Comparison of ENCODE assay signal across 9 mouse cellular contexts in genomic region chr6:35255017-35255416, GRCm38 (mm10). TPM values are rescaled to one million over a fixed set of nuclear protein-coding genes. Genes with fewer than 3 reads are reported as not detected.
DNase-seq lines count a peak whose midpoint lies in the region; ATAC-seq and TF ChIP-seq lines count a peak whose summit lies in the region.
"Had no signal": no experiment of that assay in that cellular context is flagged by ENCODE, and none has a peak within 500 bp of the region (broad histone marks: within the 10 kb centered on the region; RNA-seq: fewer than 3 reads in every experiment).

No protein-coding gene starts in this region.

- peak; percentile 16; the same call in 1 of the 2 replicates for ATAC-seq in G1E (ENCODE audit: extremely low read depth, insufficient number of reproducible peaks, low FRiP score, poor library complexity, severe bottlenecking)
- no peak for ATAC-seq in hindbrain, embryonic 11.5 days (ENCODE audit: low FRiP score)
- peak; percentile 29; the same call in 1 of the 2 replicates for ATAC-seq in liver, embryonic 14.5 days (ENCODE audit: insufficient read depth)

- peaks cover 69% of the 10 kb centered on the region for H3K4me1 ChIP-seq in heart, embryonic 10.5 days
- H3K4me1 ChIP-seq in G1E (ENCODE audit: insufficient read depth, low read depth, low read length): peaks cover 68% of the 10 kb centered on the region
- peaks cover 5% of the 10 kb centered on the region for H3K4me1 ChIP-seq in hindbrain, embryonic 11.5 days (replicated peaks; ENCODE audit: control insufficient read depth, insufficient read depth, low read length)
- peaks cover 52 to 58% of the 10 kb centered on the region in 2 experiments for H3K4me1 ChIP-seq in liver, embryonic 14.5 days (replicated peaks; ENCODE audit: control insufficient read depth in 2 of 2, insufficient read depth in 2 of 2, low read length in 1 of 2)

- no peak for TF ChIP-seq CTCF in G1E (IDR thresholded peaks at IDR 0.05; ENCODE audit: low read depth, low read length)
- no peak for TF ChIP-seq CTCF in liver, embryonic 14.5 days (IDR thresholded peaks at IDR 0.05; ENCODE audit: low read depth)

- H3K36me3 ChIP-seq in heart, embryonic 10.5 days: no peaks in the 10 kb centered on the region
- peaks cover 9% of the 10 kb centered on the region for H3K36me3 ChIP-seq in G1E (replicated peaks)
- H3K36me3 ChIP-seq in hindbrain, embryonic 11.5 days (ENCODE audit: control insufficient read depth, insufficient read depth, low read length): no peaks in the 10 kb centered on the region
- peaks cover under 1% of the 10 kb centered on the region for H3K36me3 ChIP-seq in liver, embryonic 14.5 days (replicated peaks; ENCODE audit: control insufficient read depth, insufficient read depth, low read depth)

- H3K4me2 ChIP-seq in hindbrain, embryonic 11.5 days (replicated peaks; ENCODE audit: low read depth, low read length): 0 out of 2 replicates have a peak overlapping the region, but pooled peaks have one; percentile 60
- peak overlapping the region; percentile 89 for H3K4me2 ChIP-seq in liver, embryonic 14.5 days (ENCODE audit: low read depth)

- DNase-seq in heart, embryonic 10.5 days (ENCODE audit: low spot score): no peak
- no peak for DNase-seq in heart, adult 8-10 months (ENCODE audit: low spot score)
- DNase-seq in G1E (ENCODE audit: low spot score): peak; percentile 43
- DNase-seq in hindbrain, embryonic 11.5 days (ENCODE audit: low spot score): no peak
- DNase-seq in liver, embryonic 14.5 days (ENCODE audit: low read depth in 3 of 3, low spot score in 3 of 3): no peak
- no peak for DNase-seq in adrenal gland, adult (ENCODE audit: inconsistent age in 2 of 2, low spot score in 1 of 2)
- no peak for DNase-seq in layer of hippocampus, postnatal 25 days (ENCODE audit: extremely low spot score in 1 of 2, low spot score in 1 of 2)
- no peak for DNase-seq in gastrocnemius, postnatal 4 days (ENCODE audit: low spot score in 2 of 2)
- DNase-seq: adrenal gland, postnatal 36 days had no signal

- H3K9ac ChIP-seq in hindbrain, embryonic 11.5 days (ENCODE audit: low read depth, low read length): no peak overlapping the region; the same call in 1 of the 2 replicates
- H3K9ac ChIP-seq in liver, embryonic 14.5 days (replicated peaks): peak overlapping the region; percentile 99

- peak overlapping the region; percentile 98; the same call in 1 of the 2 replicates for H3K27ac ChIP-seq in heart, embryonic 10.5 days
- H3K27ac ChIP-seq in hindbrain, embryonic 11.5 days (ENCODE audit: low read depth, low read length): no peak overlapping the region
- H3K27ac ChIP-seq in liver, embryonic 14.5 days: peak overlapping the region; percentile 99

- 59% methylated on average over 12 of the region's 12 CpGs for WGBS in heart, embryonic 10.5 days
- WGBS in hindbrain, embryonic 11.5 days: 83% methylated on average over 12 of the region's 12 CpGs
- WGBS in liver, embryonic 14.5 days (ENCODE audit: insufficient replicate concordance): 32% methylated on average over 12 of the region's 12 CpGs

- TF ChIP-seq EP300 in liver, embryonic 14.5 days (IDR thresholded peaks at IDR 0.05; ENCODE audit: low read depth): no peak

- peak overlapping the region; percentile 90 for H3K4me3 ChIP-seq in heart, embryonic 10.5 days
- peak overlapping the region; percentile 79 for H3K4me3 ChIP-seq in G1E (ENCODE audit: low read depth, low read length)
- no peak overlapping the region for H3K4me3 ChIP-seq in hindbrain, embryonic 11.5 days (ENCODE audit: low read depth, low read length)
- H3K4me3 ChIP-seq in liver, embryonic 14.5 days (ENCODE audit: insufficient read depth in 1 of 2, low read depth in 2 of 2, low read length in 2 of 2): peak overlapping the region; percentile 95 to 99

- no peaks in the 10 kb centered on the region for H3K27me3 ChIP-seq in heart, embryonic 10.5 days (ENCODE audit: insufficient read depth, poor library complexity, severe bottlenecking)
- no peaks in the 10 kb centered on the region for H3K27me3 ChIP-seq in G1E (ENCODE audit: insufficient read depth, low read length)
- no peaks in the 10 kb centered on the region for H3K27me3 ChIP-seq in hindbrain, embryonic 11.5 days (ENCODE audit: control insufficient read depth, insufficient read depth, low read length)
- H3K27me3 ChIP-seq in liver, embryonic 14.5 days (ENCODE audit: control insufficient read depth, insufficient read depth, low read length): no peaks in the 10 kb centered on the region

- no peaks in the 10 kb centered on the region for H3K9me3 ChIP-seq in heart, embryonic 10.5 days
- H3K9me3 ChIP-seq in G1E (replicated peaks): no peaks in the 10 kb centered on the region
- H3K9me3 ChIP-seq in hindbrain, embryonic 11.5 days (ENCODE audit: control insufficient read depth, low read length): no peaks in the 10 kb centered on the region
- H3K9me3 ChIP-seq in liver, embryonic 14.5 days (ENCODE audit: control insufficient read depth, low read length): no peaks in the 10 kb centered on the region

RNA-seq across cellular contexts. Expression of gene Slc13a4, which starts 52.9 kb away (rescaled TPM):
- polyA plus RNA-seq in heart, embryonic 10.5 days (2016; fragmentation: Nextera tagmentation; extraction: Ambion mirVana): 2.9 and 3.3 TPM in 2 replicates
- under 1 TPM in 2 of 4 experiments, not detected in 2; 0.14 to 0.37 TPM for total RNA-seq in heart, adult 8-10 months (2022)
- not detected in 2 replicates for total RNA-seq in G1E (2014; fragmentation: Nextera tagmentation)
- 0.05 and 0.17 TPM in 2 replicates for total RNA-seq in G1E (2017)
- not detected in 2 replicates for polyA plus RNA-seq in G1E (2012)
- polyA plus RNA-seq in hindbrain, embryonic 11.5 days (2014; fragmentation: Nextera tagmentation; extraction: Ambion mirVana): 0.40 and 0.59 TPM in 2 replicates
- polyA plus RNA-seq in liver, embryonic 14.5 days (2012; rRNA removed): 0.03 and 0.04 TPM in 2 replicates
- 0.09 and 0.22 TPM in 2 replicates for polyA plus RNA-seq in liver, embryonic 14.5 days (2014; fragmentation: Nextera tagmentation; extraction: Ambion mirVana)
- 1 to 10 TPM; 2.7 to 3.1 TPM for total RNA-seq in layer of hippocampus, postnatal 25 days (2021)
- total RNA-seq in gastrocnemius, postnatal 4 days (2021): under 1 TPM; 0.15 to 0.39 TPM
